Comparison of ENCODE assay signal across 10 mouse cellular contexts in genomic region chr10:23086352-23087215, GRCm38 (mm10).
DNase-seq lines count a peak whose midpoint lies in the region; ATAC-seq and TF ChIP-seq lines count a peak whose summit lies in the region.
"Had no signal": no experiment of that assay in that cellular context is flagged by ENCODE, and none has a peak within 500 bp of the region (broad histone marks: within the 10 kb centered on the region; RNA-seq: fewer than 3 reads in every experiment).

No protein-coding gene starts in this region.

- H3K36me3 ChIP-seq in kidney, embryonic 14.5 days (ENCODE audit: control insufficient read depth, insufficient read depth, low read length) = no peaks in the 10 kb centered on the region
- H3K36me3 ChIP-seq in embryonic facial prominence, embryonic 14.5 days (ENCODE audit: control insufficient read depth, insufficient read depth, low read length) = no peaks in the 10 kb centered on the region
- no peaks in the 10 kb centered on the region for H3K36me3 ChIP-seq in hindbrain, embryonic 15.5 days
- no peaks in the 10 kb centered on the region for H3K36me3 ChIP-seq in midbrain, postnatal 0 days (ENCODE audit: insufficient read depth, low read length)
- H3K36me3 ChIP-seq: embryonic facial prominence, embryonic 12.5 days had no signal

- no peaks in the 10 kb centered on the region for H3K9me3 ChIP-seq in kidney, embryonic 14.5 days (ENCODE audit: control insufficient read depth, low read length)
- no peaks in the 10 kb centered on the region for H3K9me3 ChIP-seq in embryonic facial prominence, embryonic 14.5 days (ENCODE audit: control insufficient read depth, low read length)
- no peaks in the 10 kb centered on the region for H3K9me3 ChIP-seq in hindbrain, embryonic 15.5 days
- H3K9me3 ChIP-seq in midbrain, postnatal 0 days (ENCODE audit: low read length) = no peaks in the 10 kb centered on the region
- H3K9me3 ChIP-seq: embryonic facial prominence, embryonic 12.5 days had no signal

- H3K4me2 ChIP-seq in kidney, embryonic 14.5 days (replicated peaks; ENCODE audit: low read depth, low read length) = no peak overlapping the region
- no peak overlapping the region for H3K4me2 ChIP-seq in embryonic facial prominence, embryonic 14.5 days (ENCODE audit: low read depth, low read length)
- no peak overlapping the region for H3K4me2 ChIP-seq in hindbrain, embryonic 15.5 days
- no peak overlapping the region for H3K4me2 ChIP-seq in midbrain, postnatal 0 days (ENCODE audit: low read depth, low read length, poor library complexity, severe bottlenecking)
- H3K4me2 ChIP-seq: embryonic facial prominence, embryonic 12.5 days had no signal

- no peak overlapping the region for H3K4me3 ChIP-seq in kidney, embryonic 14.5 days (ENCODE audit: low read length)
- no peak overlapping the region for H3K4me3 ChIP-seq in bone marrow macrophage, adult 2 months (ENCODE audit: insufficient read depth, low read length)
- H3K4me3 ChIP-seq in embryonic facial prominence, embryonic 14.5 days (ENCODE audit: low read depth, low read length) = no peak overlapping the region
- no peak overlapping the region for H3K4me3 ChIP-seq in hindbrain, embryonic 15.5 days
- no peak overlapping the region for H3K4me3 ChIP-seq in midbrain, postnatal 0 days (ENCODE audit: low read depth, low read length)
- H3K4me3 ChIP-seq: embryonic facial prominence, embryonic 12.5 days; myocyte had no signal

- peak; percentile 14 for DNase-seq in kidney, adult 11 months
- peak; percentile 82 for DNase-seq in embryonic facial prominence, embryonic 14.5 days (ENCODE audit: low spot score)
- peak; percentile 72 to 75 for DNase-seq in left cerebral cortex, postnatal 10 days (ENCODE audit: extremely low spot score in 1 of 2, low spot score in 2 of 2)
- peak; percentile 86 for DNase-seq in midbrain, postnatal 0 days (ENCODE audit: low spot score)

- no peaks in the 10 kb centered on the region for H3K4me1 ChIP-seq in kidney, embryonic 14.5 days (ENCODE audit: control insufficient read depth, insufficient read depth, low read length)
- H3K4me1 ChIP-seq in bone marrow macrophage, adult 2 months (ENCODE audit: control insufficient read depth, insufficient read depth, low read length) = no peaks in the 10 kb centered on the region
- no peaks in the 10 kb centered on the region; the same call in 1 of the 2 replicates for H3K4me1 ChIP-seq in embryonic facial prominence, embryonic 14.5 days (ENCODE audit: control insufficient read depth, insufficient read depth, low read length)
- no peaks in the 10 kb centered on the region for H3K4me1 ChIP-seq in hindbrain, embryonic 15.5 days (replicated peaks)
- H3K4me1 ChIP-seq in midbrain, postnatal 0 days (ENCODE audit: insufficient read depth, low read length) = no peaks in the 10 kb centered on the region

- no peaks in the 10 kb centered on the region for H3K27me3 ChIP-seq in kidney, embryonic 14.5 days (ENCODE audit: control insufficient read depth, insufficient read depth, low read length)
- H3K27me3 ChIP-seq in embryonic facial prominence, embryonic 14.5 days (replicated peaks; ENCODE audit: control insufficient read depth, insufficient read depth, low read length) = no peaks in the 10 kb centered on the region
- H3K27me3 ChIP-seq in hindbrain, embryonic 15.5 days = no peaks in the 10 kb centered on the region
- no peaks in the 10 kb centered on the region for H3K27me3 ChIP-seq in midbrain, postnatal 0 days (ENCODE audit: insufficient read depth, low read length)
- H3K27me3 ChIP-seq: embryonic facial prominence, embryonic 12.5 days had no signal

- no peak overlapping the region; the same call in 1 of the 2 replicates for H3K9ac ChIP-seq in kidney, embryonic 14.5 days (ENCODE audit: low read depth, low read length)
- no peak overlapping the region for H3K9ac ChIP-seq in embryonic facial prominence, embryonic 14.5 days (ENCODE audit: low read depth, low read length)
- H3K9ac ChIP-seq in hindbrain, embryonic 15.5 days = no peak overlapping the region
- no peak overlapping the region for H3K9ac ChIP-seq in midbrain, postnatal 0 days (replicated peaks; ENCODE audit: low read length, poor library complexity, severe bottlenecking)
- H3K9ac ChIP-seq: embryonic facial prominence, embryonic 12.5 days had no signal

- ATAC-seq in kidney, embryonic 14.5 days (ENCODE audit: low FRiP score, low TSS enrichment) = no peak
- ATAC-seq in embryonic facial prominence, embryonic 14.5 days (ENCODE audit: low read depth) = no peak
- ATAC-seq in hindbrain, embryonic 15.5 days (ENCODE audit: low FRiP score, low read depth) = peak; percentile 64; the same call in 1 of the 2 replicates
- 0 out of 2 replicates have a peak, but pooled peaks have one; percentile 43 for ATAC-seq in midbrain, postnatal 0 days (ENCODE audit: low FRiP score)
- ATAC-seq in inflammation-experienced regulatory T-cells, adult 6 months = no peak

- 63% methylated on average over 21 of the region's 21 CpGs for WGBS in kidney, embryonic 14.5 days
- whole genome bisulfite sequencing in embryonic facial prominence, embryonic 14.5 days = 64% methylated on average over 21 of the region's 21 CpGs
- WGBS in hindbrain, embryonic 15.5 days = 72% methylated on average over 21 of the region's 21 CpGs
- WGBS in midbrain, postnatal 0 days = 68% methylated on average over 21 of the region's 21 CpGs

- H3K27ac ChIP-seq in kidney, embryonic 14.5 days (ENCODE audit: low read depth, low read length) = no peak overlapping the region
- H3K27ac ChIP-seq in bone marrow macrophage, adult 2 months (ENCODE audit: insufficient read depth, low read depth, low read length) = no peak overlapping the region
- no peak overlapping the region for H3K27ac ChIP-seq in embryonic facial prominence, embryonic 14.5 days (replicated peaks; ENCODE audit: low read depth, low read length)
- H3K27ac ChIP-seq in hindbrain, embryonic 15.5 days (replicated peaks) = no peak overlapping the region
- H3K27ac ChIP-seq in midbrain, postnatal 0 days (ENCODE audit: low read depth, low read length) = no peak overlapping the region
- H3K27ac ChIP-seq: embryonic facial prominence, embryonic 12.5 days had no signal

- peak; percentile 38 for TF ChIP-seq CTCF in bone marrow macrophage, adult 2 months (IDR thresholded peaks at IDR 0.05; ENCODE audit: low read depth, low read length)
- peak; percentile 86 for TF ChIP-seq CTCF in midbrain, postnatal 0 days (IDR thresholded peaks at IDR 0.05)

- no peak for TF ChIP-seq POLR2A in bone marrow macrophage, adult 2 months (IDR thresholded peaks at IDR 0.05; ENCODE audit: borderline replicate concordance, low read depth, low read length)

- intact Hi-C loops in left cerebral cortex, postnatal 10 days (cut with DNase I) = loop anchor here (5.0 kb wide), 1 partner anchor 691 kb away; no protein-coding TSS in a partner anchor

Comparison
In these comparisons a context has a peak if more than half of its experiments do, and no peak if none do; other contexts are left out.
1. DNase-seq: peak in every context shown above with its lines; median percentile 86 in midbrain, postnatal 0 days; 82 in embryonic facial prominence, embryonic 14.5 days; 74 in left cerebral cortex, postnatal 10 days; 14 in kidney, adult 11 months.
2. ATAC-seq: peak in hindbrain, embryonic 15.5 days (single experiment) and midbrain, postnatal 0 days (single experiment); none in kidney, embryonic 14.5 days (single experiment), embryonic facial prominence, embryonic 14.5 days (single experiment) and inflammation-experienced regulatory T-cells, adult 6 months (single experiment).